Mouse (Mus musculus): ENCODE measurements around the gene 2010111I01Rik. TPM values are rescaled to one million over a fixed set of nuclear protein-coding genes. Genes with fewer than 3 reads are reported as not detected.
A peak's percentile ranks its signal among the peaks of the same experiment; 100 is the strongest.
"Not testable (repeated sequence)": the region's sequence is repeated elsewhere in the genome, so short reads cannot be mapped to it uniquely, and the experiment has no call there.

Gene 2010111I01Rik
- polyA plus RNA-seq, 1 experiment from 2014 or later = 87.6 TPM

DNA sequence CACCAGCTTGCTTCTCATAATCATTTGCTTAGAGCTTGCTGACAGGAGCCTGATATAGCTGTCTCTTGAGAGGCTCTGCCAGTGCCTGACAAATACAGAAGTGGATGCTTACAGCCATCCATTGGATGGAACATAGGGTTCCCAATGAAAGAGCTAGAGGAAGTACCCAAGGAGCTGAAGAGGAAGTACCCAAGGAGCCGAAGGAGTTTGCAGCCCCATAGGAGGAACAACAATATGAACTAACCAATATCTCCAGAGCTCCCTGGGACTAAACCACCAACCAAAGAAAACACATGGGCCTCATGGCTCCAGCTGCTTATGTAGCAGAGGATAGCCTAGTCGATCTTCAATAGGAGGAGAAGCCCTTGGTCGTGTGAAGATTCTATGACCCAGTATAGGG is 42.8 kb downstream of the 2010111I01Rik start:
- H3K36me3 ChIP-seq; H3K4me3 ChIP-seq; H3K27ac ChIP-seq (replicated peaks); H3K9me3 ChIP-seq; H3K4me1 ChIP-seq (replicated peaks); H3K4me2 ChIP-seq; H3K9ac ChIP-seq; H3K27me3 ChIP-seq; ATAC-seq (ENCODE audit: low read depth): not testable (repeated sequence)
- WGBS = 93% methylated on average over 3 of the region's 3 CpGs

DNA sequence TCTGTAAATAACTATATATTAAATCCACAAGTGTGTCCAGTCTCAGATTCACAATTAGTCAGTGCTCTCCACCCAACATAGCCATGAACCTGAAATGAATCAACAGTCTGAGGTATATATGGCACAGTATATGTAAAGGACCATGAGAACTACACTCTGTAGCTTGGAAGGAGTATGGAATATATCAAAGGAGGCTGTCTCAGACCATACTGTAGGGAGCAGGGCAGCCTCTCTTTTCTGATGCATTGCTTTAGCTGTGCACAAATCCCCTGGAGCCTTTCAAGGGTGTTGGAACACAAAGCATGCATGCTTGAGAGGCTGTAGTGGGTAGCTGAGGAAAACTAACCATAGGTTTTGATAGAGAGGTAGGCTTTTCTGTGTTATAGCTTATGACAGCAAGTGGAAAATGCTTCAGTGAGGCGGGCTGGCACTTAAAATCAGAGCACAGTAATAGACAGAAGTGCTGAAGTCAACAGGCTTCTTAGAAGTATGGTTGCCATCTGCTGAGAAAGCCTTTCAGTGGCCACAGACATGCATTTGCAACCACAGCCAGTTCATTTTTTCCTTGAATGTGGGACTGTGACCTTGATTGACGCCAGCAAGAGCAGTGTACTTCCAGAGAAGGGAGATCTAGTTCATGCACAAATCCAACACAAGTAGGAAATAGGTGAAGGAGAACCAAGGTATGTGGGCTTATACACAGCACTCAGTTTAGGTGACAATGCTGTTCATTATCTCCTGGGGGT is 45.8 kb downstream of the 2010111I01Rik start:
- ATAC-seq (ENCODE audit: low read depth) = no peak
- Histone ChIP-seq H3K9ac (no peak overlapping the region), H3K36me3 (no peaks in the 10 kb centered on the region), H3K27ac (replicated peaks) (0 out of 2 replicates have a peak overlapping the region, but pooled peaks have one; percentile 2), H3K4me2 (no peak overlapping the region), H3K4me1 (replicated peaks) (peaks cover 19% of the 10 kb centered on the region), H3K9me3 (no peaks in the 10 kb centered on the region), H3K27me3 (no peaks in the 10 kb centered on the region), H3K4me3 (no peak overlapping the region)
- 85% methylated on average over 2 of the region's 2 CpGs for WGBS

DNA sequence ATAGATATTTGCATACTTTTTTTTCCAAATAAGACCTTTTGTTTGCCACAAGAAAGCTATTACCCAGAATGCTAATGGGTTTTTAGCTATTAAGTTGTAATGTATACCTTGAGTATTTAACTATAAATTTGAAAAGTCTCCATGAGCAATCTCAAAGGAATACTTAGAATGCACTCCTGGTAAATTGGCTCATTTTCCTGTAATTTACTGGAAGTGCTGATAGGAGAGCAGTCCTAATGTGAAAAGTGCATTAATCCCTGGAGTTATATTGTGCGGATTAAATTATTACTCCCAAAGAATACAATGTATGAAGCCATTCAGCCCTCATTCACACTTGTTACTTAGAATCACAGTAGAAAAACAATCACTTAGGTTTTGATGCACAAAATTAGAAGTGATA is 49.7 kb downstream of the 2010111I01Rik start:
- peak; percentile 71; the same call in 1 of the 2 replicates for ATAC-seq (ENCODE audit: low read depth)
- Histone ChIP-seq H3K27ac (replicated peaks) (peak overlapping the region; percentile 72), H3K27me3 (no peaks in the 10 kb centered on the region), H3K4me3 (no peak overlapping the region), H3K4me1 (replicated peaks) (peaks cover 21% of the 10 kb centered on the region), H3K9ac (no peak overlapping the region), H3K4me2 (no peak overlapping the region), H3K36me3 (0 out of 2 replicates have a peak, but pooled peaks cover 4% of the 10 kb centered on the region), H3K9me3 (no peaks in the 10 kb centered on the region)
- 55% methylated on average over 1 of the region's 1 CpGs for WGBS

DNA sequence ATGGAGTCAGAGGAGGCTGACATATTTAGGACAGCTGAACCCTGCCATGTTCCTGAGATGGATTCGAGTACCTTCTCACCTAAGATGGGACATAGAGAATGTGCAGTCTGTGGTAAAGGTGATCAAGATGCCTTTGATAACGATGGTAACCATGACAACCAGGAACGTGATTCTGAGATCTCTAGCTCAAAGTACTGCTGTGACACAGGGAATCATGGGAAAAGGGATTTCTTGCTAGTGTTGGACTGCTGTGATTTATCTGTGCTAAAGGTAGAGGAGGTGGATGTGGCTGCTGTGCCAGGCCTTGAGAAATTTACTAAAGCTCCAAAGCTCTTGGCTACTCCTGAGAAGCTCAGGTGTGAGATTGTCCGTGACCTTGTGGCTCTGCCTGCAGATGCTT is 50.7 kb downstream of the 2010111I01Rik start:
- no peaks in the 10 kb centered on the region for H3K9me3 ChIP-seq
- 0 out of 2 replicates have a peak, but pooled peaks cover 4% of the 10 kb centered on the region for H3K36me3 ChIP-seq
- WGBS = 77% methylated on average over 4 of the region's 4 CpGs
- no peak overlapping the region for H3K9ac ChIP-seq
- no peak for ATAC-seq (ENCODE audit: low read depth)
- peak overlapping the region; percentile 72 for H3K27ac ChIP-seq (replicated peaks)
- H3K4me2 ChIP-seq = peak overlapping the region; percentile 13; the same call in 1 of the 2 replicates
- no peak overlapping the region for H3K4me3 ChIP-seq
- no peaks in the 10 kb centered on the region for H3K27me3 ChIP-seq
- H3K4me1 ChIP-seq (replicated peaks) = peaks cover 21% of the 10 kb centered on the region

DNA sequence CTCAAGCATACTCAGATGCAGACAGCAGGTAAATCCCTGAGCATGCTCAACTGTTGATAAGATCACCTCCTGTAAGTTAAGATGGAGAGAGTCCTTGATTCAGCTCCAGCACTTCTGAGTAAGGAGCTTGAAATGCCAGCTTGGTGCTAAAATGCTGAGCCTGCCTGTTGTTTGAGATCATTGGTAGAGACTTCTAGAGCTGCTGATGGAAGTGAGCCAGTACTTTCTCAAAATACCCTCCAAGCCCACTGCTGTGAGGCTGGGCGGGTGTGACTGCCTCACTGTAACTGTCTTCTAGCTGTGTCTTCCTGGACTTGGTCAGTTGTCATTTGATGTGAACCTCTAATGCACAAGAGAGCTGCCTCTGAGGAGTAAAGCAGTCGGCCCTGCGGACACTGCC is 51.4 kb downstream of the 2010111I01Rik start:
- H3K4me3 ChIP-seq = peak overlapping the region; percentile 7; the same call in 1 of the 2 replicates
- H3K9me3 ChIP-seq = no peaks in the 10 kb centered on the region
- peak overlapping the region; percentile 13; the same call in 1 of the 2 replicates for H3K4me2 ChIP-seq
- peaks cover 21% of the 10 kb centered on the region for H3K4me1 ChIP-seq (replicated peaks)
- H3K36me3 ChIP-seq = 0 out of 2 replicates have a peak, but pooled peaks cover 4% of the 10 kb centered on the region
- no peak for ATAC-seq (ENCODE audit: low read depth)
- 91% methylated on average over 3 of the region's 3 CpGs for WGBS
- peak overlapping the region; percentile 72 for H3K27ac ChIP-seq (replicated peaks)
- no peaks in the 10 kb centered on the region for H3K27me3 ChIP-seq
- H3K9ac ChIP-seq = no peak overlapping the region

DNA sequence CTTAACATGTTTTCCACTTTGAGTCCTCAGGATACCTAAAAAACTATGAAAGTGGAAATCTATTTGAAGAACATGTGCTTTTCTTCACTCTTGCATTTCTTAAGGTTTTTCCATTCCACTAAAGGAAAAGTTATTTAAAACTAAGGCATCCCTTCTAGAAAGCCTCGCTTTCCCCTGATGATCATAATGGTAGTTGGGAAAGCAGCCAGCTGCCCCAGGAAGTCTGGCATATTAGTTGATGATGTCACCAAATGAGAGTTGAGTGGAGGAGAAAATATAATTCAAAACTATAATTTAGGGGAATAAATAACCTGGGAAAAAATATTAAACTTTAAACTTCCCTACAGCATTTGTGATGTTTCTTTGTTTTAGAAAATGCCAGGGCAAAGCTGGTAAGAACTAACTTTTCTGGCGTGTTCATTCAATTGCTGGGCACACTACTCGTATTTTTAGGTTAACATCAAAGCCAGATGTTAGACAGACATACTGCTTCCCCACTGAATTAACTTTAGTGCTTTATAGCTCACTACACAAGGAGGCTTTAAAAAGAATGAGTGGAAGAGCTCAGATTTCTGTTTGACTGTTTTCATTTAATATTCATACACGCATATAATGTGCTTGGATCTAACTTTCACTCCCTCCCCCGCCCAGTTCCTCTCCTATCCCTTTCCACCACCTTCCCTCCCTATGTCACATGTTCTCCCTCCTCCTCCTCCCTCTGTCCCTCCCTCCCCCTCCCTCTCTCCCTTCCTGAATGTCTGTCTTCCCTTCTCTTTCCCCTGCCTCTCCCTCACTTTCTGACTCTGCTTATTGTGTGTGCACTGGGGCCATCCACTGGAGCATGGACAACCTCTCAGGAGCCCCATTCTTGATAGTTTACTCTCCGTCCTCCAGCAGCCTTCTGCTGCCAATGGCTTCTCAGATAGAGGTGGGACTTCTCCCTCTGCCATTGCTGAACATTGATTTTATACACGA is 58.8 kb downstream of the 2010111I01Rik start:
- Histone ChIP-seq H3K4me2 (no peak overlapping the region), H3K27ac (replicated peaks) (no peak overlapping the region), H3K27me3 (no peaks in the 10 kb centered on the region), H3K4me1 (replicated peaks) (peaks cover 7% of the 10 kb centered on the region; the same call in 1 of the 2 replicates), H3K4me3 (no peak overlapping the region), H3K36me3 (0 out of 2 replicates have a peak, but pooled peaks cover 2% of the 10 kb centered on the region), H3K9ac (no peak overlapping the region), H3K9me3 (no peaks in the 10 kb centered on the region)
- ATAC-seq (ENCODE audit: low read depth) = 0 out of 2 replicates have a peak, but pooled peaks have one; percentile 32
- WGBS = 65% methylated on average over 7 of the region's 7 CpGs

DNA sequence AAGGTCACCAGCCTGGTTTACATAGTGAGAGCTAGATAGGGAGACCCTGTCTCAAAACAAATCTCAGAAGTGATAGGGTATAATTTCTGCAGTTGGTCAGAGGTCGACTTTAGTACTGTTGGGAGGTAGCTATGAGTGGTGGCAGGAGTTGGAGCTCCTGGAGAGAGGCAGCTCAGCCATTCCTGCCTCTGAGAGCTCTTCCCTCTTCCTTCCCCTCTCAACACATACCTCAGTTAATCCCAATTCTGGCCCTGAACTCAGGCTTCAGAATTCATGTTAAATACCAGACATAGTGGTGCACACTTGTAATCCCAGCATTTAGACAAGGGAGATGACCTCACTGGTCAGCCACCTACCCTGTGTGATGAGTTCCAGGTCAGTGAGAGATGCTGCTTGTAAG is 65.3 kb downstream of the 2010111I01Rik start:
- Histone ChIP-seq H3K4me2 (no peak overlapping the region), H3K27ac (replicated peaks) (no peak overlapping the region), H3K9me3 (no peaks in the 10 kb centered on the region), H3K4me1 (replicated peaks) (peaks cover 20% of the 10 kb centered on the region), H3K9ac (no peak overlapping the region), H3K27me3 (no peaks in the 10 kb centered on the region), H3K36me3 (no peaks in the 10 kb centered on the region), H3K4me3 (no peak overlapping the region)
- 86% methylated on average over 1 of the region's 1 CpGs for WGBS
- ATAC-seq (ENCODE audit: low read depth) = no peak

DNA sequence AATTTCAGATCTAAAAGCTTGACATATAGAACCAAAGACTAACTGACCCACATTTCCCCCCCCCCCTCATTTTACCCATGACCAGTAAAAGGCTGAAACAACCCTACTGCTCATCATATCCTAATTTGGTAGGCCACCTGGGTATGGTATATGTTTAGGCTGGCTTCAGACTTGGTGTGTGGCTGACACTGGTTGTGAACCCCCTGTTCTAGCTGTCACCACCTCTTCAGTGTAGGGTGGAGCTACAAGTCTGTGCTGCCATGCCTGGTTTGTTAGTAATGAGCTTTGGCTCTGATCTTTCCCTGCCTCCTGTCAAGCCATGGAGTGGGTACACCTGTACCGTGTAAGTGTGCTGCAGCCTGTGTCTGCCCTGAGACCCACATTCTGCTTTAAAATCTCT is 66.6 kb downstream of the 2010111I01Rik start:
- Histone ChIP-seq H3K9ac (no peak overlapping the region), H3K4me3 (no peak overlapping the region), H3K4me1 (replicated peaks) (peaks cover 20% of the 10 kb centered on the region), H3K27me3 (no peaks in the 10 kb centered on the region), H3K4me2 (no peak overlapping the region), H3K36me3 (no peaks in the 10 kb centered on the region), H3K27ac (replicated peaks) (0 out of 2 replicates have a peak overlapping the region, but pooled peaks have one; percentile 13), H3K9me3 (no peaks in the 10 kb centered on the region)
- 97% methylated on average over 1 of the region's 1 CpGs for WGBS
- no peak for ATAC-seq (ENCODE audit: low read depth)

DNA sequence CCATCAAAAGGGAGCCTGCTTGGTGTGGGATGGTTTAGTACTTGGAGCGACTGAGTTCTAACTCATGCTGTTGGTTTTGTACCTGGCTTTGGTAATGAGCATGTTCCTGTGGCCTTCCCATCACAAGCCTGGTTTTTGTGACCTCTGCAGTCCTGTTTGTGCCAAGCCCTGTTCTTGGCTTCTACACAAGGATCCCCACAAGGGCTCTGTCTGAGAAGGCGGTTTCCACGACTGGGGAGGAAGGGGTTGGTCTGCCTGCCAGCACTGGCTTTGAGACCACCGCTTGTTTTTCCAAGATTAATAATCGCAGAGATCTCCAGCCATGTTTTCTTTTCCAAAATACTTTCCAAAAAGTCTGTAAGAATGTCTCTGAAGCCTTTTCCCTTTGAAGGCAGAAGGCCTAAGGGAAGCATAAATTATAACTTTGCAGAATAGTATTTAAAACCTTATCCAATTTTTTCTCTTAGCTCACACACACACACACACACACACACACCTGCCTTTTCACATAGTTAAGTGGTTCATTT is 67.7 kb downstream of the 2010111I01Rik start:
- Histone ChIP-seq H3K27ac (replicated peaks) (peak overlapping the region; percentile 6; the same call in 1 of the 2 replicates), H3K36me3 (no peaks in the 10 kb centered on the region), H3K9ac (no peak overlapping the region), H3K4me3 (no peak overlapping the region), H3K4me1 (replicated peaks) (peaks cover 20% of the 10 kb centered on the region), H3K4me2 (no peak overlapping the region), H3K9me3 (no peaks in the 10 kb centered on the region), H3K27me3 (no peaks in the 10 kb centered on the region)
- no peak for ATAC-seq (ENCODE audit: low read depth)
- 74% methylated on average over 5 of the region's 5 CpGs for WGBS

DNA sequence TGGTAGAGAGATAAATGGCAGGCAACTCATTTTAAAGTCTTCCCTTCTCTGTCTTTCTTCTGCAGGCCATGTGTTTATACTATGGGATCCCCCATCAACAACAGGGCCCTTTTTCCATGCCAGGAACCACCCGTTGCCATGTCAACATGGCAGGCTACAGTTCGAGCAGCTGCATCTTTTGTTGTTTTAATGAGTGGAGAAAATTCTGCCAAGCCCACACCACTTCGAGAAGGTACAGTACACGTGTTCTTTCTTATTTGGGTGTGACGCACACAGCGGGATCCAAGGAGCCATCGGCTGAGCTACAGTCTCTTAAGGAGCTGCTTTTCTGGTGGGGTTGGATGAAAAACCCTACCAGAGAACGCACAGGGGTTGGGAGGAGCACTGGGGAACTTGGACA is 68.3 kb downstream of the 2010111I01Rik start:
- no peak overlapping the region for H3K4me3 ChIP-seq
- 36% methylated on average over 8 of the region's 8 CpGs for whole genome bisulfite sequencing
- no peaks in the 10 kb centered on the region for H3K27me3 ChIP-seq
- H3K4me1 ChIP-seq (replicated peaks) = peaks cover 20% of the 10 kb centered on the region
- peak; percentile 54 for ATAC-seq (ENCODE audit: low read depth)
- H3K9ac ChIP-seq = no peak overlapping the region
- H3K4me2 ChIP-seq = no peak overlapping the region
- H3K27ac ChIP-seq (replicated peaks) = no peak overlapping the region; the same call in 1 of the 2 replicates
- H3K36me3 ChIP-seq = no peaks in the 10 kb centered on the region
- no peaks in the 10 kb centered on the region for H3K9me3 ChIP-seq

DNA sequence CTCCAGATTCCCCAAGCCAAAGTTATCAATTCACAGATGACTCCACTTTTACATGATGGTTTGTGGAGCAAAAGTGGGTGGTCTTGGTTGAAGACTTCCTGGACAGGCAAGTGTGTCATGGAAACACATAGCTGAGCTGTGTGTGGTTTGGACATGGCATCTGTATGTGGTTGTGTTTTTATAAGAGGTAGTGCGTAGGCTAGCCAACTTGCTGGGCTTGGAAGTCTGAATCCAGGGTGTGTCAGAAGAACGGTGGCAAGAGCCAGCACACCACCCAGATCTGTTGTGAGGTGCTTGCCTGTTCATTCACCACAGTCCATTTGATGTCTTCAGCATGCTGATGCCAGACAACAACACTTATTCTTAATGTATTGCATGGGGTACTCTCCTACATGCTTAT is 68.7 kb downstream of the 2010111I01Rik start:
- no peak for ATAC-seq (ENCODE audit: low read depth)
- Histone ChIP-seq H3K4me3 (no peak overlapping the region), H3K4me1 (replicated peaks) (peaks cover 20% of the 10 kb centered on the region), H3K9ac (no peak overlapping the region), H3K36me3 (no peaks in the 10 kb centered on the region), H3K27ac (replicated peaks) (no peak overlapping the region), H3K4me2 (no peak overlapping the region), H3K27me3 (no peaks in the 10 kb centered on the region), H3K9me3 (no peaks in the 10 kb centered on the region)
- 92% methylated on average over 2 of the region's 2 CpGs for WGBS

DNA sequence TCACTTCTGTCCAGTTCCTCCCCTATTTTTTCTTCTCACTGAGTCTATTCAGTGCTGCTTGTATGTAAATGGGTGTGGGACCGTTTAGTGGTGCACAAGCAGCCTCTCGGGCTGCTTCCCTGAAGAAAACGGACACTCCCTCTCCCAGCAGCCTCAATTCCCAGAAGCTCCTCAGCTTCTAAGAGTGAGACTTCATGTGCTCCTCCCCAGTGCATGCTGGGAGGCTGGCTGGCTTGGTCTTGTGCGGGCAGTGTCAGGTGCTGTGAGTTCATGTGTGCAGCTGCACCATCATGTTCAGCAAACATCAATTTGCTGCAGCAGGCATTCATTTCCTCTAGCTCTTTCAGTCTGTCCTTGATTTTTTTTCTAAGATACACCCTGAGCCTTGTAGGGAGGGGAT is 70.0 kb downstream of the 2010111I01Rik start:
- H3K4me1 ChIP-seq (replicated peaks) = peaks cover 20% of the 10 kb centered on the region
- WGBS = 56% methylated on average over 4 of the region's 4 CpGs
- ATAC-seq (ENCODE audit: low read depth) = no peak
- H3K36me3 ChIP-seq = no peaks in the 10 kb centered on the region
- no peak overlapping the region for H3K9ac ChIP-seq
- no peak overlapping the region for H3K4me2 ChIP-seq
- H3K27ac ChIP-seq (replicated peaks) = no peak overlapping the region
- H3K27me3 ChIP-seq = no peaks in the 10 kb centered on the region
- no peaks in the 10 kb centered on the region for H3K9me3 ChIP-seq
- no peak overlapping the region for H3K4me3 ChIP-seq
